Mouse (Mus musculus) liver, adult 2 months (tissue): ENCODE results near the gene Nptxr.

Experiments
- CTCF ChIP-seq: fragments of 200-500 bp; IDR thresholded peaks from 2 replicates; pipeline ENCODE4 v1.5.1; 2011; ENCODE audit warnings: low read depth, low read length, control low read depth
- POLR2A ChIP-seq: fragments of 200-500 bp; IDR thresholded peaks from 2 replicates; pipeline ENCODE4 v1.6.1; 2011; ENCODE audit warnings: low read length, control low read depth; ENCODE audit not compliant: insufficient read depth; ENCODE audit errors: extremely low read depth

DNA sequence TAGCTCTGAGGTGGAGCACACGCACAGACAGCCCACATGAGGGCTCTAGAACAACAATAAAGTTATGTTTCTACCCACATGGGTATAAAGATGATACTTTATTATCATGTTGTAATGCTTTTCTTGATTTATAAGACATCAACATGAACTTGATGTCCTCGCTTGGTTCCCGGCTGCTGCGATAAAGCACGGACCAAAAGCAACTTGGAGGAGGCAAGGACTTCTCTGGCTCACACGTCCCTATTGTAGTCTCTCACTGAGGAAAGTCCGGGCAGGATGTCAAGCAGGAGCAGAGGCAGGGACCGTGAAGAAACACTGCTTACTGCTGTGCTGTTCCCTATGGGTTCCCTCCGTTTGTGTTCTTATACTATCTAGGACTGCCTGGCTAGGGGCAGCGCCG lies 60.6 kb downstream of the Nptxr start:
- TF ChIP-seq CTCF (no peak), POLR2A (no peak)
